Mouse (Mus musculus): ENCODE data around the gene Tpst1.

DNA sequence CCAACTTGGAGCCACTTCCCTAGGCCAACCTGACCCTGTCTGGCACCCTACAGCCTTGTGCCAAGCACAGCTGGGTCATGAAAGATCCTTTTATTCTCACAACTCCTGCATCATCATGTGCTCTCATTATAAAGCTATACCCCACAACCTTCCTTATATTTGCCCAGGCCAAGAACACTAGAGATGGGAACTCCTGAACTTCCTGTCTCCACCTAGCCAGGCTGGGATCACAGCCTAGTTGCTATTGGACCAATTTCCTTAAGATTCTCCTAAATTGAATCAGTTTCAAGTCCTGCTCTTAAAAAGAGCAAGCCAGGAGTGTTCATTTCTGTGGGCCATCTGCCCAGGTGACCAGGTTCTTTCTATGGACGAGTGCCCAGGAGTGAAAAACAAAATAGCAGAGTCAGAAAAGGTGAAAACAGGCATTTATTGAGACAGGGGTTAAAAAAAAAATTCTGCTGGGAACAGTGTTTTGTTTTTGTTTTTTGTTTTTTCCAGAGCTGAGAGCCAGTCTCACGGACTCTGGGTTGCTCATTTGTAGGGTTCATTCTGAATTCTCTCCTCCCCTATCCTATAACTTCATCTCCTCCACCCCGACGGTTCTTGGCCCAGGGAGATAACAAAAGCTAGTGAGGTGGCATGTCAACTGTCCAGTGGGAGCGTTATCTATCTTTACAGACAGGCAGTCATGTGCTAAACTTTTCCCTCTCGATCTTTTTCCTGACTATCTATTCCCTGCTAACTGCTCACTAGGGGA, 97.7 kb downstream of the Tpst1 start:
- TF ChIP-seq GATA1 (IDR thresholded peaks at IDR 0.05; ENCODE audit: borderline replicate concordance, low read length) (peak; percentile 52; the same call in 1 of the 3 replicates), FLI1 (IDR thresholded peaks at IDR 0.05; ENCODE audit: low read length) (no peak)
